Mouse (Mus musculus): ENCODE results near the gene Ube2n. TPM values are rescaled to one million over a fixed set of nuclear protein-coding genes. Genes with fewer than 3 reads are reported as not detected.
A peak's percentile ranks its signal among the peaks of the same experiment; 100 is the strongest.

The Ube2n gene
- total RNA-seq, 2 experiments from 2014 or later = 127 to 128 TPM

GRCm38 (mm10) chr10:95555866-95556265 is 40.9 kb downstream of the Ube2n start:
- DNase-seq (ENCODE audit: low spot score in 2 of 2) = no peak

- DNase-seq (ENCODE audit: low spot score in 2 of 2) = no peak
Measured at GRCm38 (mm10) chr10:95557337-95557828, 42.4 kb downstream of the Ube2n start.

- DNase-seq (ENCODE audit: low spot score in 2 of 2) = no peak
Measured at GRCm38 (mm10) chr10:95559426-95559825, 44.5 kb downstream of the Ube2n start.

- no peak for DNase-seq (ENCODE audit: low spot score in 2 of 2)
Measured at GRCm38 (mm10) chr10:95560394-95560983, 45.5 kb downstream of the Ube2n start.

- DNase-seq (ENCODE audit: low spot score in 2 of 2) = no peak
Measured at GRCm38 (mm10) chr10:95561616-95562015, 46.7 kb downstream of the Ube2n start.

- no peak for DNase-seq (ENCODE audit: low spot score in 2 of 2)
Measured at GRCm38 (mm10) chr10:95562395-95562794, 47.5 kb downstream of the Ube2n start.

GRCm38 (mm10) chr10:95562859-95563841 is 48.2 kb downstream of the Ube2n start:
- peak; percentile 30 to 62 for DNase-seq (ENCODE audit: low spot score in 2 of 2)

- peak; percentile 88 to 90 for DNase-seq (ENCODE audit: low spot score in 2 of 2)
Measured at GRCm38 (mm10) chr10:95563851-95564845, 49.2 kb downstream of the Ube2n start, which contains the start of gene Nudt4. Gene Nudt4 (minus strand): TSS chr10:95564146.

- no peak for DNase-seq (ENCODE audit: low spot score in 2 of 2)
Measured at GRCm38 (mm10) chr10:95565156-95565854, 50.4 kb downstream of the Ube2n start.

- DNase-seq (ENCODE audit: low spot score in 2 of 2) = no peak
Measured at GRCm38 (mm10) chr10:95566786-95567185, 51.8 kb downstream of the Ube2n start.

- DNase-seq (ENCODE audit: low spot score in 2 of 2) = no peak
Measured at GRCm38 (mm10) chr10:95567550-95567949, 52.6 kb downstream of the Ube2n start.

GRCm38 (mm10) chr10:95568016-95568415 is 53.1 kb downstream of the Ube2n start:
- DNase-seq (ENCODE audit: low spot score in 2 of 2) = no peak

- no peak for DNase-seq (ENCODE audit: low spot score in 2 of 2)
Measured at GRCm38 (mm10) chr10:95569441-95569840, 54.5 kb downstream of the Ube2n start.

GRCm38 (mm10) chr10:95574994-95575393 is 60.0 kb downstream of the Ube2n start:
- DNase-seq (ENCODE audit: low spot score in 2 of 2) = no peak

GRCm38 (mm10) chr10:95575839-95576380 is 61.0 kb downstream of the Ube2n start:
- DNase-seq (ENCODE audit: low spot score in 2 of 2) = no peak

GRCm38 (mm10) chr10:95576876-95577566 is 62.1 kb downstream of the Ube2n start:
- DNase-seq (ENCODE audit: low spot score in 2 of 2) = no peak

GRCm38 (mm10) chr10:95577567-95577950 is 62.6 kb downstream of the Ube2n start:
- no peak for DNase-seq (ENCODE audit: low spot score in 2 of 2)

- no peak for DNase-seq (ENCODE audit: low spot score in 2 of 2)
Measured at GRCm38 (mm10) chr10:95585554-95585953, 70.6 kb downstream of the Ube2n start.

- no peak for DNase-seq (ENCODE audit: low spot score in 2 of 2)
Measured at GRCm38 (mm10) chr10:95587509-95588220, 72.7 kb downstream of the Ube2n start.
